Mouse (Mus musculus) activated CD4-positive, CD25-positive, alpha-beta regulatory T cell, adult 4 months (primary cell): ENCODE results near the gene Fat3. TPM values are rescaled to one million over a fixed set of nuclear protein-coding genes. Genes with fewer than 3 reads are reported as not detected.

Experiments
- ATAC-seq: one replicate; pipeline ENCODE4 v1.8.0; 2017
- polyA plus RNA-seq, 2 experiments: library from polyadenylated mRNA; unstranded; fragments of 100-300 nt; shearing (Covaris generic); gene quantifications; one replicate each; pipeline ENCODE4 v1.2.1; 2017

Fat3 gene
- polyA plus RNA-seq, 2 experiments from 2014 or later: 0.13 to 0.29 TPM

DNA sequence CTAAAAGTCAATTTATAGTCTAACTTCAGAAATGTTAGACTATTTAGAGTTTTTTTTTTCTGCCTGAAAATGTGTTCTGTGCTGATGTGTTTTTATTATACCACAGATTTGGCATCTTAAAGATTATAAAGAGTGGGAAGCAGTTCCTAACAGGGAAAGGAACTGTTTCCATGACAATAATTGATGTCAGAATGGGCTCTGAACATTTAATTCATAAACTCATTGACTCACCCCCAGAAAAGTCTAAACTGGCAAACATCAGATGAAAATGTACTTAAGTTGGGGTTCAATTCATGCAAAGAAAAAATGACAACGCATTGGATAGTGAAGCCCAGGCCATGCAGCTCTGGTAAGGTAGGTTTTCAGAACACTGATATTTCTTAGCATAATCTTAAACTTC lies 193.3 kb downstream of the Fat3 start:
- ATAC-seq: no peak

DNA sequence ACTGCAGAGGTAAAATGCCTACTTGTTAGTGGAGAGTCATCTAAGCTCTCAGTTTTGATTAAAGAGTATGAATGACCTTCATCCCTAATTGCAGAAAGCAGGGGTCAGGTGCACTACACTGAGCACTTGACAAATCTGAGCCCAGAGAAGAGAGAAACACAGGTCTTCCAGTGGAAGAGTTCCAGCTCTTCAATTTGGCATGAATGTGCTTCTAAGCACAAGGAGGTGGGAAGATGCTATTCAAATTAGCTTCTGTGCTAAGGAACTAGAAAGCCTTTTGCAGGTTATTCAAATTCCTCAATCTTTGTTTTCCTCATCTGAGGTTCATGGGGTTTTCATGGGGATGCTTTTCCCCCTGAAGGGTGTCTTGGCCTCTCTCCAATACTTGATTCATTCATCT lies 194.9 kb downstream of the Fat3 start:
- ATAC-seq: no peak

DNA sequence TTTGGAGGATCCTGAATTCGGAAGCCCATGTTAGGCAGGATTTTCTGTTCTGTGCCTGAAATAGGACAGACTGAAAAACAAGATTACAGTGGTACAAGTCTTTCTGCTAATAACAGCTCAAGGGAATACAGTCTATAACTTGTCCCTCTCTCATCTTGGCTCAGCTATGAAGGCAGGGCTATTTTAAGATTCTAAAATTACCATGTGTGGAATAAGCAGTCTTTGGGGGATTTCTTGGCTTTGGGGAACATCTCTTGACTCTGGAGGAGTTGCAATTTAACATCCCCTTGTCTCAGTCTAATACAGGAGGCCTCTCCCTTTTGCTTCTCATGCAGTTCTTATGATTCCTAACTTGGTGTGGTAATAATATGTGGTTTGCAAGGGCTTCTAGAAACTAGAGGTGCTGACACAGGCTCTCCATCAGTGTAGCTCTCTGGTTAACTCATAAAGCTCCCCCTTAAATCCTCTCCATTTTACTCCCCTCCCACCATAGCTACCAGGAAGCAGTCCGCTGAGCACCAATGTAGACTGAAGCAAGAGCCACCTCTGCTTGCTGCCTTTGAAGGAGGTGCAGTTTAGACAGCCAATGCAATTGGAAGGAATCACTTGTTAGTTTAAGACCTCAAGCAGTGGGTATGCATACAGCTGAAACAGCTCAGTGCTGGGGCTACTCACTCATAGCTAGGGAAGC lies 195.5 kb downstream of the Fat3 start:
- ATAC-seq: no peak

DNA sequence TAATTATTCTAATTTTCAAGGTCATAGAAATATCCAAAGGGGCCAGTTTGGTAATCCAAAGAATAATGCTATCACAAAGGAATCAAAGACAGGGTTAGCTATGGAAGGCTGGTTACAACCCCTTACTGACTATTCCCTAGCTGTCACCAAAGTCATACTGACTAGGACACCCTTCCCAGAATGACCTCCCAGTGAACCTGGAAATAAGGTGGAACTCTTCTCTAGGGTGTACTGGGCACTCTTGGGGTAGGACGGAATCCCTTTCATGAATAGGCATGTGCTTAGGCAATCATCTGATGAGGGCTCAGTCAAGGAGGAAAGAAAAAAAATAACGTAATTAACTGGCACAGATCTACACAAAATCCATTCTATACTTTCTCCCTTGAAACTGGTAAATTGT lies 196.1 kb downstream of the Fat3 start:
- ATAC-seq: no peak

DNA sequence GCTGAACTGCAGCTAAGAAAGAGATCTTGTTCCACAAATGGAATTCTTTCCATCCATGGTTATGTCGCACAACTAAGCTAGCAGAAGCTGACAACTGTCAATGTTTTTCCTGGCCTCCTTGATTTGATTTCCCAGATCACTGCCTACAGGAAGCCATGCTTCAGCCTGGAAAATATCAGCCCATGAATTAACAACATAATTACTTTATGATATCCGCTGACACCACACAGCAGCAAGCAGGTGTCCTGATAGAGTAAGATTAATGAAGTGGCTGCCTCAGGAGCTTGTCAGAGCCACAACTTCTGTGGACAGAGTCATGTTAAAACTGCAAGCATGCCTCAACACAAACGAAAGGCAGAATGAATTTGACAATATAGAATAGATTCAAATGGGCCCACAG lies 198.6 kb downstream of the Fat3 start:
- ATAC-seq: no peak

DNA sequence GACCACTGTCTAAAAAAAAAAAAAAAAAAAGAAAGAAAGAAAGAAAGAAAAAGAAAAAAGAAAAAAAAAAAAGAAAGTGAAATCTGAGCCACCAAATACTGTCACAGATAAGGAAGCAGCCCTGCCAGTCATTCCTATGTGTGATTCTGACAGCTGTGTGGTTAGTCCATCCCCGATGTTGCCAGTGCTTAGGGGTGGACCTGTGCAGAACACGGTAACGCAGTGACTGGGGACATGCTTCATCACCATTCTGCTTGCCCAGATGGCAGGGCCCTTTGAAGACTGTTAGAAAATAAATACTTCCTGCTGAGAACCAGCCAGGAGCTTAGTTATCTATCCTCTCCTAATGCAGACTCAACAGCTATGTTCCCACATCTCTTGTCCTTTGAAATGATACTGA lies 203.2 kb downstream of the Fat3 start:
- no peak for ATAC-seq

DNA sequence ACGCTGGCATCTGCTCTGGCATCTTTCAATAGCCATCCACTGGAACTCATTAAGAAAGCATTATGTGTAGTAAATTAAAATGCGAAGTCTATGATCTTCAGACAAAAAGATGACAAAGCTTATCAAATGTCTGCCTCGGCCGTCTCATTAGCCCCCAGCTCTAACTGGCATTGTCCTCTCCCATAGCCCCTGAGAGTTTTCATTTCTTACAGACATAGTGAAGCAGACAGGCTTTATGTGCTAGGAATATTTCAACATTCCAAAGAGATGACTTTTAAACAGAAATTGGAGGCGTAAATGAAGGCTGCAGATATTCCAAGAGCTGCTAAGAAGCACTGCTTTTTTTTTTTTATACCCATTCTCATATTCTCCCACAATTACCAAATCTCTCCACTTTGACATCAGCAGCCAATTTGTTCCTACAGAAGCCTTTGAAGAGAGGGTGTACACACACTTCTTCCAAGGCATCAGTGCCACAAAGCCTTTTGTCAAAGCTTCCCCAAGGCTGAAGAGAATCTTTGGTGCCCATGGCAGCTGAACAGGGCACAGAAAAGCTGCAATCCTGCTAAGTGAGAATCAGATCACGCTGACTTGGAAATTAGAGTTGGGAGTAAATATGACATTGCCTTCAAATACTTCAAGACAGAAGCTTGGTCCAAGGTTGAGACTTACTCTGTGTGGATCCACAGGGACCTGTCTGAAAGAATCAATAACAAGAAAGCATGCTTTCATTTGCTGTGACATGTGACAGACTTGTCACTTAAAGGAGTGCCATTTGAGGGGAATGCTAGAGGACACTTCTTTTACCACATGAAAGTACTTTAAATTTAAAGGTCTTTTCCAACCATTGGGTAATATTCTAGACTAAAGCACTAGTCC lies 206.9 kb downstream of the Fat3 start:
- ATAC-seq: no peak

DNA sequence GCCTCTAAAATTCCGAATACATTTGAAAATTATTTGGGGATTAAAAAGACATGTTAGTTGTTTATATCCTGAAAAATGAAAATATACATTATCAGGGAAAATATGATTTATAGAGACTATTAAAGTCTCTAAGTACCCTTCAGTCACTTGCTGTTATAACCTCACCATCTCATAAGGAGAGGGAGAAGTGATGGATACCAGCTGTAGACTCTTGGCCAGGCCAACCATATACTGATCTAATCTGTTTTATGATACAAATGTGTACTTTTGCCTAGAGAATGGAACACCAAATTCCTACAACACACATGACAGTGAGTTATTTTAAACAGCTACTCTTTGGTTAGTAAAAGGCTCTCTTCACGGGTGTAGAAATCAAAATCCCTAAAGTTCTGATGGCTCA lies 208.6 kb downstream of the Fat3 start:
- no peak for ATAC-seq

DNA sequence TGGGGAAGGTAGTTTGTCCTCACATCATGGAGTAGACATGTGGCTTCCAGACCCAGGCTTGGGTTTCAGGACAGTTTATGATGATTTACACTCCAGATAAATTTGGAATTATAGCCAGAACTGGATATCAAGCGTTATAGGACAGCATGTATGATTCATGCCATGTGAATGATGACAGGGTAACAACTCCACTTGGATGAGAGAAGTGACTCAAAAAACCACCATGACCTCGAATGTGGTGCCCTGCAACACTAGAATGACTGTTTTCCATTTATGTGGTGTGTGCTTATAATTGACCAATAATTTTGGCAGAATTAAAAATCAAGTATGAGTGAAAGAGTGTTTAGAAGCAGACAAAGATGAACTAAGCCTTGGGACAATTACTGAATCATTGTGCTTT lies 210.2 kb downstream of the Fat3 start:
- ATAC-seq: no peak

DNA sequence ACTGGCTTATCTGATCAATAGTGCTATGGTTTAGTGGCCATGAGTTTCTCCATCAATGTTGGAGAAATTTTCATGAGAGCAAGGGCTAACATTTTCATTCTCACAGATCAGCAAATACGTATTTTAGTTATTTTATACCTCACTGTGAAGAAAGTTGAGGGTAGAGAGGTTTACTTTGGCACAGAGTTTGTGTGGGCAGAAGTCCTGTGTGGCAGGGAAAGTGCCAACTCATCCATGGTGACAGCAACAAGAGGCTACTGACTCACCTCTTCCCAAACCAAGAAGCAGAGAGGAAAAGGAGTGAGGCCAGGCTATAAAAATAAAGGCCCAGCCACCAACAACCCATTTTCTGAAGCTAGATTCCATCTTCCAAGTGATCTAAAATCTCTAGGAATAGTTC lies 218.1 kb downstream of the Fat3 start:
- no peak for ATAC-seq

DNA sequence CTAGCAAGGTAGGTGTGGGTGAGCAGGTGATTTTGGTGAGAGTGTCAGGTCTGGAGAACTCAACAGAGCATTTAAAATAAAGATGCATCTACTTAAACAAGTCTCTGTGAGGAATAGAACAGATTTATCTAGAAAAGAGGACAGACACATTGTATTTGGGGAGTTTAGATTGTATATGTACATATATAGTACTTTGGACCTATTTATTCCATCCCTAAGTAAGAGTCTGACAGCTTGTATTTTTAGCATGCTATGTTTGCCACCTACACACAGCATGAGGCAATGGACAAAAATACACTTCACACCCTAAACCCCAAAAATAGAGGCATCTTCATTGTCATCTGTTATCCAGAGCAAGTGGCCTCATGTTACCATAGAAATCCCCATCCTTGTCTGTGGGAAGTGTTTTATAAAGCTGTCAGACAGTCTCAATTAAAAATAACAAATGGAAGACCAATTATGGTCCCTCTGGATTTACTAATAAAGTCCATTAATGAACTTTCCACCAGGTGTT lies 218.7 kb downstream of the Fat3 start:
- ATAC-seq: no peak

DNA sequence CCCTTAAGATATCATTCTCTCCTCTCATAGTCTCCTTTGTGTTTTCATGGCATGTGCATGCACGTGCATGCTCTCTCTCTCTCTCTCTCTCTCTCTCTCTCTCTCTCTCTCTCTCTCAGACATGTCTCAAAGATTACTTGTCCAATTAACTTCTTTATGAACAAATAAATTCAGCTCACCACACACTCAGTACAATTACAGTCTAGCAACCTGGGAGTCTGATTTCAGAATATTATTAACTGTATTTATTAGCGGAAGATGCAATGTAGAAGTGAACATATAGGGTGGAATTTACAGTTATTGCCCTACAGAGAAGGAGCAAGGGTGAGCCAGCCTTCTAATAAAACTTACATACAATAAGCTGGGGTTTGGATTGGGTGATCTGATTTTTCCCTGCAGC lies 225.5 kb downstream of the Fat3 start:
- ATAC-seq: no peak

DNA sequence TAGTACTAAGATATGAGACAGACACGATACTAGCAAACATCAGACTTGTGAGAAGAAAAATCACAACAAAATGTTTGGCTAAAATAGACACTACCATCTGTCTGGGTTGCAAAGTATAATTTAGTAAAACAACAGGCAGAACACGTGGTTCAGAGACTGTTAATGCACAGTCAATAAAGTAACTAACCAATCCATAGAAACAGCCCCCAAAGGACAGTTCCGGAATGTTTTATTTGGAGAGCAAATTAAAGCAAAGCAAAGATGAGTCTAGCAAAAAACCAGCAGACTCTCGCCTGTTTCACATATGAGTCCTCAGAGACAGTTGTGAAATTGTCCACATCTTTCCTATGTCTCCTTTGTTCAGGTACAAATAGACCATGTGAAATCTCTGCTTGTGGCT lies 227.0 kb downstream of the Fat3 start:
- ATAC-seq: no peak

DNA sequence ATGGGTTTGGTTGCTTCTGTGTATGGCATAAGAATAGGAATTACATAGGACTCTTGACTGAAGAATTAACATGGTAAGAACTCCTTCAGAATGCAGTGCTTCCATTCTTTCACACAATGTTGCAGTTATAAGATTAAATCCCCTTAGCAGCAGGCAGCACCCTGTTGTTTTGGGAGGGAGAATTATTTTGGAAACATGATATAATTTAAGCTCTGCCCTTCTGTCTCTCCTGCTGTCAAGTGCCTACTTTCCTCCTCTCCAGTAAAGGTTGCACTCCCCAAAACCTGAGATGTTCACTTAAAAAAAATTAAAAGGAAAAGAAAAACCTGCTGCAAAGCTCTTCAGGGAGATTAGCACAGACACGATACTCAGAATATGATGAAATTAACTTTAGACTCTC lies 228.3 kb downstream of the Fat3 start:
- no peak for ATAC-seq

DNA sequence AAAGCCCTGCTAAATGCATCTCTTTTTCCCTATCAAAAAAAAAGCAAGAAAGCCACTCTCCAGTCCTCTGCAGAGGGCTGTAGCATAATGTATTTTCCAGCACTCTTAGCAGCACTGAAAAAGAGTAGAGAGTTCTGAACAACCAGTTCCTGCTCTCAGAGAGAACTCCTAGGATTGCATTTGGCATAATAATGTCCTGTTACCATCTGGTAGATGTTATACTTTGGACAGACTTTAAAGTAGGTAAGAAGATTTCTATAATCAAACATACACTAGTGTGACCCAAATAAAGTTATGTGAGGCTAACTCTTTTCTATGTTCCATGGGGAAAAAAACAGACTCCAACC lies 230.3 kb downstream of the Fat3 start:
- no peak for ATAC-seq

DNA sequence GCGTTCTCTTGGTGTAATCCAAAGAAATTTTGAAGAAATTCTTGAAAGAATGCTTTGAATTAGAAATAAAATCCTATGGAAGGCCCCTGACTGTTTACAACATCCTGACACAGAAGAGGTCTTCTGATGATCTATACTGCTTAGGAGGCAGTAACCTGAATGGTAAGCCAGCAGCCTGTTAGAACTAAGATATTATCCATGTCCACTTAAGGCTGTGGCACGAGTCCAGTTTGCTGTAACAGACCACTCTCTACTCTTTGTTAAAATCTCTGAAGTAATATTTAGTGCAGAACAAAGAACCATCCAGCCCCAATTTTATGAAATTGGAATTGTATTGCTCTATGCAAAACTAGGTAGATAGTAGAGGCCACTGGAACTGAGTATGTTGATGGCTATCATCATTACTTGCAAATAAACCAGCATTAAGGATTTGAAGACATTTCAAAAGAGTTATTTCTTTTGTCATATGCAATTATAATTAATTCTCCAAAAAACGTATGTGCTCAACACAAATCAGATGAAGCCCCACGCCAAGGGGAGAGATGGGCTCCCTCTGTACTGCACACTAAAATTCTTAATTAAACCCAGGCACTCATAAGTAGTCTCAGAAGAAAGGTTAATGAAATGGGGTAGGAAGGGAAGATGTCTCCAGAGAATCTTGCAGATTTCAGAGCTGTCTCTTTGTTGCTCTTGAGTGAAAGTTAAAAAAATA lies 230.9 kb downstream of the Fat3 start:
- ATAC-seq: no peak

DNA sequence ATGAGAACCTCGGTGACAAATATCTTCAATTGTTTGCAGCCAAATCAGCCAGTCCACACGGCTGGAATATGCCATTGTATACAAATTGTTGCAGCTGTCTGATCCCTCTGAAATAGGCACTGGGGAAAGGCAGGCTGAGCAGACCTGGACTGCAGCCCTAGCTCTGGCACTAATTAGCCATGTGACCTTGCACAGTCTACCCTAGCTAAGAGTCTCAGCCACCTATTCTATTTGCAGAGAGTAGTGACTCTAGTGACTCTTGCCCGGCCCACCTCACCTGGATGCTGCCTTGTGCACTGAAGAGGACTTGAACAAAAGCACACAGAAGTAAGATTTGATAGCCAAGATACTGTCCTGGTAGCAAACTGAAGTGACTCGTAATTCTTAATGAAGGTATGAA lies 235.6 kb downstream of the Fat3 start:
- ATAC-seq: no peak

DNA sequence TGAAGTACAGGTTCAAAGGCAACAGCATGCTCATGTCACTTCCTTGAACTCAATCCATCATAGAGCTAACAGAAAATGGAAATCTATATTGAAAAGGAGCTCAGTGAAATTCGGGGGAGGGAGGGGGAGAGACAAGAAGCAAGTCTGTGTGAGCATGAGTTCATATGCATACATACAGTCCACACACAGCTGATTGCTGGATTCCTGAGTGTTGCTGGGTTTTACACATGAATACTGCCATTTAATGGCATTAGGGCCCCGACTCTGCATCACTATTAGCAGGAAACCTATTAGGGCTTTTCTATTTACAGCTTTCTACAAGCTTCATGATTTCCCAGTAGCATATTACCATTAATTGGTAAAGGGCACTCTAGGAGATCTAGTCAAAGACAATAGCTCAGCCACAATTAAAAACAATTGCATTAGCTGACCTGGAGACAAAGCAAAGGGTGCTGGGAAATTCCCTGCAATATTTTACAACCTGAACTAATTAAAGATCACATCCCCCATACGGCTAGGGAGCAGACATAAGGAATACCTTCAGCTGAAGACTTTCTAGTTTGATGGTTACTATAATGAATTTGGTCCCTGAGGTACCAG lies 243.7 kb downstream of the Fat3 start:
- ATAC-seq: no peak

DNA sequence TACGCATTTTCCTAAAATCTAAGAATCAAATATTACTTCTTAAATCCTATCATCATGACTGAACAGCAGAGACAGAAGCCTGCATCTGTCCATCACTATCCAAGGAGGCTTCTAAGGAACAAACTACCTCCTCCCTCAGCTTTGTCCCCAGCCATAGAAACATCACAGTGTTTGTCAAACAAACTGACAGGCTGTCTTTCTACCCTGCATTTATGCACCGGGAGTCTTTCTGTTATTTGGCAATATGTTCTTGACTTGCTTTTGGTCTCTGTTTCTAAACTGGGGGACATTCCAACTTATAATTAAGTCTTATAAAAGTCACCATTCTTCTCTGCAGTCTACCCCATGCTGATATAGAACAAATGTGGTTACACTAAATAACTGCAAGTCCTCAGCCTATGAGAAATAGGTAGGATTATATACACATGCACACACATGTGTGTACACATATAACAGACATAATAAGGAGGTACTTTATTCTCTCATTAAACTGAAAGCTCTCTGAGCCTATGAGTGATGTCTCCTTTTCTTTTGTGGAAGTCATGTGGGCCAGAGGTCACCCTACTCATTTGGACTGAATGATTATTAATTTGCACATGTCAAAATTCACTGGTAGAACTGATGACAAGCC lies 244.4 kb downstream of the Fat3 start:
- no peak for ATAC-seq

DNA sequence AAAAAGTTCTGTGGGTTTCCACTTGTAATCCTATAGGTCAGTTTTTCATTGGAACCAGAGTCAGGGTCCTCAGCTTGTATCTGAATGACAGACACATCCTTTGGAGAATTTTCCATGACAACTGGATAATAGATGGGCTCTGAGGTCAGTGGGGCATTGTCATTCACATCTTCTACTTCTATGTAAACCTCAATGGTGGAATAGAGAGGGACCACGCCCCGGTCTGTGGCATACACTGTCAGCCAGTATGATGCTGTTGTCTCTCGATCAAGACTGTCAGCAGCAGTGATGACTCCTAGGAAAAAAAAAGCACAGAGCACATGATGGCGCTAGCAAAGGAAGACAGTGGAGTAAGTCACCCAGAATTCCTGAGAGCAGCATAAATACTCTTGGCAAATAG lies 254.3 kb downstream of the Fat3 start:
- ATAC-seq: no peak

DNA sequence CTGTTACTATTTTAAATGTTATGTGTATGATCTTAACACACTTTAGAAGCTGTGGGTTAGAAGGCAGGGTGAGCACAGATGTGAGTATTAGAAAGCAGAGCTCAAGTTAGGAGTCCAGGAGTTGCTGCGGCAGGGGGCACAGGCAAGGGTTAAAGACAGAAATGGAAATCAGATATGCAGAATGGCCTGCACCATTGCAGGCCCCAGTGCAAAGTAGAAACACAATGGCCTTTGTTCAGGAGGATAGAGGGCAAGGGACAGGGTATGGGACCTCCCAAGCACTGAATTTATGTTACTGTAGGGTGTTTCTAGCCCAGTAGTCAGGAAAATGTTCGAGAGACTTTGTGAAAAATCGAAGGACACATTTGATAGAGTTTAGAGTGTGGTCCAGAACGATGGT lies 269.5 kb downstream of the Fat3 start:
- no peak for ATAC-seq

DNA sequence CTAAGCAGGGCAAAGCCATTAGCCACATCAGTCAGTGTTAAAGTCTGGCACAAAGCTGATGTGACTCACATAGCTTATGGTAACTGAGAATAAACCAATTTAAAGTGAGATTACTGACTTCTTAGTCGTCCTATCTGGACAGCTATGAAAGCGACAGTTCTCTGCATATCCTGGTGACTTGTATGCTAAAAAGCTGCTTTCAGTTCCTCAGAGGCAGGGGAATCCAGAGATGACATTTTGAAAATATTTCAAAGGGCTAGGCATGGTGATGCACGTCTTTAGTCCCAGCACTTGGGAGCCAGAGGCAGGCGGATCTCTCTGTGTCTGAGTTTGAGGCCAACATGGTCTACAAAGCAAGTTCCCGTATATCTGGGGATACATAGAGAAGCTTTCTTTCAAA lies 272.2 kb downstream of the Fat3 start:
- ATAC-seq: no peak

DNA sequence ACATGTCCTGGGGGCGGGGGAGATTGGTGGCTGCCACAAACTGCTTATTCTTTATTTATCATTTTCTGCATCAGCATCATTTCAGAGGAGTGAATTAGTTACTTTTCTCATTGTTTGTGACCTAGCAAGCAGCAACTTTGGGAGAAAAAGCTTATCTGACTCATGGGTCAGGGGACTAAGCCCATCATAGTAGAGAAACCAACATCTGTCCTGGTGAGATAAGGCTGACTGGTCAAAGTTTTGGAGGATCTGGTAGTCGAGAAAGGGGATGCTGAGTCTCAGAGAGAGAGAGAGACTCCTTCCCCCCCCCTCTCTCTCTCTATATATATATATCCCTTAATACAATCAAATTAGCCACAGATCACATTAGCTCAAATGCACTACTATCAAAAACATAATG lies 273.7 kb downstream of the Fat3 start:
- ATAC-seq: no peak
